8 mouse cellular contexts compared by ENCODE assay signal in the genomic region with DNA sequence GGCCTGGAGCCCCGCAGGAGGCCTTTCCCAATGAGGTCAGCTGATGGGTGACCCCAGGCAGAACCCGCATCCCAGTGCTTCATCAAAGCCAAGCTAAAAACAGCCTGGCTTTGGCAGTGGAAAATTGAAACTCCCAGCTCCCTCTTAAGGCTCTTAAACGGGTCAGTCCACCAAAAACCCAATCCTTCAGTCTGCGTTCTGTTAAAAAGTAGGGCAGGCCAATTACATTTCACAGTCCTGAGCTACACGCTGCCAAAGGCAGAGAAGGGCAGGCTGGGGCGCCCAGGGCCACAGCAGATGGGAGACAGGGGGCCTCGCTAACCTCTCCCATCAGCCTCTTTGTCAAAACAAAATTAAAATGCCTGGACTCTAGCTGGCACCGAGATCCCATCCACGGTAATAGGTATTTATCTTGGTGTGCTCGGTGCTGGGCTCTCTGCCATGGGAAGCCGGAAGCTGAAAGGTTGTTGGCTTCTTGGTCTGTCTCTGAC.
DNase-seq lines count a peak whose midpoint lies in the region; ATAC-seq lines count a peak whose summit lies in the region.
"Had no signal": no experiment of that assay in that cellular context is flagged by ENCODE, and none has a peak within 500 bp of the region (broad histone marks: within the 10 kb centered on the region; RNA-seq: fewer than 3 reads in every experiment).

No protein-coding gene starts in this region.

- no peaks in the 10 kb centered on the region for H3K36me3 ChIP-seq in midbrain, embryonic 14.5 days (ENCODE audit: control insufficient read depth, insufficient read depth, low read length)

- H3K4me2 ChIP-seq in midbrain, embryonic 14.5 days (ENCODE audit: low read length) = no peak overlapping the region

- H3K9me3 ChIP-seq in midbrain, embryonic 14.5 days (ENCODE audit: control insufficient read depth, low read length) = no peaks in the 10 kb centered on the region

- WGBS in midbrain, embryonic 14.5 days = 61% methylated on average over 11 of the region's 11 CpGs

- peak; percentile 9 for DNase-seq in kidney, adult 11 months
- no peak for DNase-seq in kidney, adult 18-20 months
- peak; percentile 67 to 72 for DNase-seq in cerebellum, adult 18-20 months
- DNase-seq in fibroblast of lung, adult 2 months (ENCODE audit: low read depth) = peak; percentile 17
- DNase-seq in midbrain, embryonic 14.5 days = peak; percentile 36
- DNase-seq in yolk sac, embryonic 10.5 days (ENCODE audit: low spot score) = no peak

- no peak overlapping the region for H3K4me3 ChIP-seq in midbrain, embryonic 14.5 days (replicated peaks; ENCODE audit: low read depth, low read length)
- H3K4me3 ChIP-seq: megakaryocyte, embryonic 14.5 days had no signal

- peaks cover 15% of the 10 kb centered on the region for H3K4me1 ChIP-seq in midbrain, embryonic 14.5 days (ENCODE audit: control insufficient read depth, insufficient read depth, low read length)
- H3K4me1 ChIP-seq: megakaryocyte, embryonic 14.5 days had no signal

- no peak for ATAC-seq in midbrain, embryonic 14.5 days (ENCODE audit: low FRiP score, low TSS enrichment)
- no peak for ATAC-seq in activated CD4-positive, CD25-positive, alpha-beta regulatory T cell, adult 4 months

- no peak overlapping the region for H3K27ac ChIP-seq in midbrain, embryonic 14.5 days (replicated peaks; ENCODE audit: low read depth, low read length)

- H3K27me3 ChIP-seq in midbrain, embryonic 14.5 days (ENCODE audit: control insufficient read depth, insufficient read depth, low read length) = no peaks in the 10 kb centered on the region
- H3K27me3 ChIP-seq: megakaryocyte, embryonic 14.5 days had no signal

- no peak overlapping the region for H3K9ac ChIP-seq in midbrain, embryonic 14.5 days (replicated peaks; ENCODE audit: low read length)

Comparison
In these comparisons a context has a peak if more than half of its experiments do, and no peak if none do; other contexts are left out.
1. DNase-seq: peak in kidney, adult 11 months (single experiment), cerebellum, adult 18-20 months (2 of 2), fibroblast of lung, adult 2 months (single experiment) and midbrain, embryonic 14.5 days (single experiment); none in kidney, adult 18-20 months (single experiment) and yolk sac, embryonic 10.5 days (single experiment).